Mouse (Mus musculus) frontal cortex, adult 2 months (tissue): ENCODE data around the gene Rnf185. TPM values are rescaled to one million over a fixed set of nuclear protein-coding genes. Genes with fewer than 3 reads are reported as not detected.

Experiments used
- DNase-seq, 2 experiments: peaks; one replicate each; pipeline ENCODE4 v3.0.0; 2022; ENCODE audit warnings: low spot score in 1 of 2; ENCODE audit errors: extremely low spot score in 1 of 2
- polyA plus RNA-seq: library from polyadenylated mRNA; depleted of rRNA; stranded (reverse); fragments of >200 nt; gene quantifications from 2 replicates; pipeline ENCODE4 v1.2.3, GENCODE M21; 2012

Rnf185 gene
- polyA plus RNA-seq, 1 experiment = 29.5 TPM

- DNase-seq = no peak
Measured at GRCm38 (mm10) chr11:3398318-3398717, 53.8 kb downstream of the Rnf185 start.

GRCm38 (mm10) chr11:3396562-3396961, 55.6 kb downstream of the Rnf185 start:
- peak in 1 of 2 experiments; percentile 46 for DNase-seq

DNA sequence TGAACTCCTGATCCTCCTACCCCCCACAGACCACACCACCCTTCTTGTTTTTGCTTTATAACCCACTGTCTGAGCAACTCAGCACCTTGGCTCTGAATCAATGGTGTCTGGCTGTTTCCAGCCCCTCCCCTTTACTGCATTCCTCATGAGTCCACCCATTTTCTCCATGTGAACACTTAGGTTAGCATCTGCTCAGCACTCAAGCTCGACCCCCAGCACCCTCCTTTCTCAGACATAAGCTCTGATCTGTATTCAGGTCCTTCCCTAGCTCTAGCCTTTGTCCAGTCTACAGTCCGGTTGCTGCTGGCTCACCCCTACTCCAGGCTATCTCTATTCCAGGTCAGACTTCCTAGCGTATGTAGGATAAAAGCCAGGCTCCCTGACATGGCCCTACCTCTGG, 56.1 kb downstream of the Rnf185 start:
- DNase-seq = no peak

- no peak for DNase-seq
Measured at GRCm38 (mm10) chr11:3394520-3394919, 57.6 kb downstream of the Rnf185 start.

DNA sequence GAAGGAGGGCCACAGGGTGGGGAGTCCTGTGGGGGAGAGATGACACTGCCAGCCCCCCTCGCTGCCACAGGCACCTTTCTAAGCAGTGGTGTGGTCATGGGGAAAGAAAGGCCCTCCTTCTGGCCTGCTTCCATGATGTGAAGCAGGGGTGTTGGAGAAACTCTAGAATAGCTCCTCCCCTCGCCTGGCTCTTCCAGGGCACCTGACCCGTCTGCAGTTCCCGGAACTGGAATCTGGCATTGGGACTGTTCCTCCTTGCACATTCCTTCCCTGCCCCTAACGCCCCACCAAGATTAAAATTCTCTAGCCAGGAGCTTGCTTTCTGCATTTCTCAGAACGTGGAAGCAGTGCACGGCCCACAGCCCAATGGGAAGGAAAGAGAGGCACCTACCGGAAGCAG, 59.6 kb downstream of the Rnf185 start:
- no peak for DNase-seq

- DNase-seq = no peak
Measured at GRCm38 (mm10) chr11:3390789-3391188, 61.4 kb downstream of the Rnf185 start.

DNA sequence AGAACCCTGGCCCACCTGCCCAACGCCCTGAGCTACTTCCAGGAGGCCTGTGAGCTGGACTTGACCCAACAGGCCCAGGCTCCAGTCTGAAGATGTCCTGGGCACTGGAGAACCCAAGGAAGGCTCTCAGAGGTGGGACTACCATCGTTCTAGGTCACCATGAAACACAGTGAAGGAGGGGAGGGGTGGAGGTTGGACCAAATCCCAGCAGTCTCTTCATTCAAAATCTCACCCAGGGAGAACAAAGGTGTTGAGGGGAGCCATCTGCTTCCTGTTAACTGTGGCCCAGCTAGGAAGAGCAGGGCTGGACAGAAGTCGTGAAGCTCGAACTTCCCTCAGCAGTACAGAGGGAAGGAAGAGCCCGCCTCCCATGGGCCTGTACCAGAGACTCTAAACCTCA, 62.2 kb downstream of the Rnf185 start:
- no peak for DNase-seq

DNA sequence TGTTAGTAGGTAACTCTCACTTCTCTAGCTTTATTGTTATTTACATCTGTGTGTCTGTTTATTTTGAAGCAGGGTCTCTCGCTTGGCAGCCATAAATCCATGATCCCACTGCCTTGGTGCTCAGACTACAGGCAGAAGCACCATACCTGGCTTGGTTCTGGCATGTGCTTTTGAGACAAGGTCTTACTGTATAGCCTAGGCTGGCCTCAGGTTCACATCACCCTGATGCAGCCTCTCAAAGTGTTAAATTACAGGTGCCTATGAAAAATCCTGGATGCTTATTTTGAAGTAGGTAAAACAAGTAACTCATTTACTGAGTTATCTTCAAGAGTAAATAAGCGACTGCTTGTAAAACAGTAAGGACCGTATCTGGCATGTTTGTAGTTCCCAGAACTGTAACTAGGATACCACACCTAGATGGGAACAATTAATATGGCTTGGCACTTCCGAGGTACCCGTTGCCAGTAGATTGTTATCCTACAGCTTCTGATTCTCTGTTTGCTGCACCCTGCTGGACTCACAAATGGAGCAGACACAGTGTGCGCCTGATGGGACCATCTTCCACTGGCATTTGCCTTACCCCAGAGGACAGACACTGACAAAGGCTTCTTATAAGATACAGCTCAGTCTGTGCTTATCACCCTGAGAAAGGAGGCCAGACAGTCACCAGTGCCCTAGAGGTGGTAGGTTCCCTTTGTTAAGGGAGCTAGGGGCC, 64.5 kb downstream of the Rnf185 start:
- DNase-seq = no peak

GRCm38 (mm10) chr11:3386941-3387368, 65.2 kb downstream of the Rnf185 start:
- DNase-seq = peak; percentile 51 to 94

DNA sequence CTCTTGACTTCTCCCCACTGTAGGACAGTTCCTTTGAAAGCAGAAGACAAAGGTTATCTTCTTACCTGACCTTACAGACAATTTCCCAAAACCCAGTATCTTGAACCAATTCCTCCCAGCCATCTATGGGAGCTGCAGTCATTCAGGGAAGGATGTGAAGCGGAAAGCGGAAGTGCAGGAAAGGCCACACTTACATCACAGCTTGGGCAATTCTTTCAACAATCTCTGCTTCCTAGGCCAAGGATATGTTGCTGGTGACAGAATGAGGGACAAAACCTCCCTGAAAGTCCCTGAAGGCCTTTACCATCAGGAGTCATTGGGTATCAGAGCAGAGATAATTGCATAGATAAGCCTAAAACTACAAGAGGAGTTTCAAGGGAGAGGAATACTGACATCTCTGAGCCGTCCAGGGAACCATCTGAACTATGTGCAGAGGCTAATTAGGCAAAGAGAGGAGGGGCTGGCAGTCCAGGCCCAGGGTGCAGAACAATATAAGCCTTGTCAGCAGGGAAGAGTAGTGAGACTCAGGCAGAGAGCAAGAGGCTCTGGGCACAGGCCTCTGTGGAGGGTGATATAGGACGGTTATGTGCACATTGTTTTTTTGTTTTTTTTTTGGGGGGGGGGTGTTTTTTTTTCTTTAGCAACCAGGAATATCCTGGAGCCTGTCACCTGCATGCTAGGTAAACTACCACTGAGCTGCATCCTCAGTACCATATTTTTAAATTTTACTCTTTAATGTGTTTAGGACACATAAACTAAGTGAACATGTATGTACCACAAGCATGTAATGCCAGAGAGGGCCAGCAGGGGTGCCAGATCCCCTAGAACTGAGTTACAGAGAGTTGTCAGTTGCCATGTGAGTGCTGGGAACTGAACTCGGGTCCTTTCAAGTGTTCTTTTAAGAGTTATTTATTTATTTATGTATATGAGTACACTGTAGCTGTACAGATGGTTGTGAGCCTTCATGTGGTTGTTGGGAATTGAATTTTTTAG, 69.3 kb downstream of the Rnf185 start:
- no peak for DNase-seq

DNA sequence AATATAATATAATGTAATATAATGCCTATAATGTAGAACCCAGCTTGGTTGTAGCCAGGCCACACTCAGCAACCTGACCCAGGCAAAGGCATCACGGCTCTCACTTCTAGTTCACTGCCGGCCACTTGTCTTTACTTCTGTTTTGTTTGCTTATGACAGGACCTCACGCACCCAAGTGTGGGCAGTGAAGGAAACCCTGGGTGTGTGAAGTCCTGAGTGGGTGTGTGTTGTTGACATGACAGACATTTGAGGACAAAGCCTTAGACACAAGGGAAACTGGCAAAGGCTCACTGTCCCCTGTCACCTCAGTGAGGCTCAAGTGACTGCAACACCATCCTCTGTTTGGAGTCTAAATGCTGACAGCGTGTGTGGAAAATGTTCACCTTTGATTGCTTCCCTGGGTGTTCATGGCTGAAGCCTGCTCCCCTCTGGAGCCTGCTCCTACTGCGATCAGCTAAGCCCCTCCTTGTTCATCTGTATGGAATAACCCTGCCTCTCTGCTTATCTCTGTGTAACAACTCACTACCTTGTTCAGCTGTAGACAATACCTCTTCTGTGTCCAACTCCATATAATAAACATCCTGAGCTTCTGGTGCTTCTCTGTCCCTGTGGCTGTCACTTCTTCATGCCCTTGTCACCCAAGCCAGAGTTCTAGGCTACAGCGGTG, 70.9 kb downstream of the Rnf185 start:
- no peak for DNase-seq

- no peak for DNase-seq
Measured at GRCm38 (mm10) chr11:3379427-3379826, 72.7 kb downstream of the Rnf185 start.

- DNase-seq = no peak
Measured at GRCm38 (mm10) chr11:3374741-3375140, 77.4 kb downstream of the Rnf185 start.

- DNase-seq = peak in 1 of 2 experiments; percentile 34
Measured at GRCm38 (mm10) chr11:3374293-3374645, 77.9 kb downstream of the Rnf185 start.

GRCm38 (mm10) chr11:3373591-3374292, 78.4 kb downstream of the Rnf185 start:
- DNase-seq = peak in 1 of 2 experiments; percentile 17

GRCm38 (mm10) chr11:3371599-3372295, 80.4 kb downstream of the Rnf185 start:
- no peak for DNase-seq

- DNase-seq = peak; percentile 86
Measured at GRCm38 (mm10) chr11:3370928-3371598, 81.1 kb downstream of the Rnf185 start.

DNA sequence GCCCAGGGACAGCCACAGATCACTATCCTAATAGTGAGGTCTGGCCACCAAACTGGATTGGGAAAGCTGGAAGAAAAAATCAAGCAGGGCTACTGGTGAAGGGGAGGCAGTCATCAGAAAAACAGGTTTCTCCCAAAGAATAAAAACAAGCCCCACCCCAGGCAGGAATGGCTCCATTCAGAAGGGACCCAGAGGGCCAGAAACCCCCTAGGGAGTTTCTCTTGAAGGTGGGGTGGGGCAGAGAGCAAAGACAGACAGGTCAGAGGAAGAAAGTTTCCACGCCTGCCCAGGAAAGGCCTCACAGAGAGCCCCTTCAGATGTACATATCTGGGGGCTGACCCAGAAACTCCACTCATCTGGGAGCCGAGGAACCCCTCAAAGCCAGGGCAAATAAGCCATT, 82.0 kb downstream of the Rnf185 start:
- no peak for DNase-seq

DNA sequence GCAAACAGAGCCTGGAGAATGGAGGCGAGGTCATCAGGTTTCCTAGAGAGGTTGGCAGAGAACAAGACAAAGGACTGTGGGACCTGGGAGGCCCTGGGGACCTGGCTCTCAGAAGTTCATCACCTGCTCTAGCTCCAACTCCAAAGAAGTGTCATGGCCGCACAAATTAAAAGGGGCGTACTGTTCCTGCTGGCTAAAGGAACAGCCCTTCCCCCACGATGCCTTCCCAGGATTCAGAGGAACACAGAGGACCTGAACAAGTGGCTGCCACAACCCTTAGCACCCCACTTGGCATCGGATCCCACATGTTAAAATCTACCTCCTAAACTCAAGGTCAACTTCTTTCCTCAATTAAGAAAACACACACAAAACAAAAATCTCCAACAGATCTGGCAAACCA, 82.7 kb downstream of the Rnf185 start:
- DNase-seq = no peak
